Mouse (Mus musculus) liver, embryonic 11.5 days (tissue): ENCODE measurements around the gene Gpalpp1. TPM values are rescaled to one million over a fixed set of nuclear protein-coding genes. Genes with fewer than 3 reads are reported as not detected.

Source experiments
- ATAC-seq: fragments of 200-750 bp; cut with Nextera tagmentation; replicated peaks from 2 replicates; pipeline ENCODE4 v1.8.0; 2017; ENCODE audit warnings: moderate number of reproducible peaks, mild to moderate bottlenecking, moderate TSS enrichment, moderate library complexity; ENCODE audit not compliant: low FRiP score
- DNase-seq: peaks from one replicate; pipeline ENCODE4 v3.0.0-alpha.2; 2017; ENCODE audit warnings: low spot score
- H3K27ac ChIP-seq: fragments of 300-500 bp; sonication (generic); 2 replicates; pipeline ENCODE4 v1.5.1; 2014; ENCODE audit warnings: mild to moderate bottlenecking, low read depth, low read length, control low read depth
- H3K27me3 ChIP-seq: fragments of 300-500 bp; sonication (generic); replicated peaks from 2 replicates; pipeline ENCODE4 v1.6.1; 2014; ENCODE audit warnings: low read length, mixed read lengths; ENCODE audit not compliant: control insufficient read depth, insufficient read depth
- H3K36me3 ChIP-seq: fragments of 300-500 bp; sonication (generic); 2 replicates; pipeline ENCODE4 v1.6.1; 2014; ENCODE audit warnings: mild to moderate bottlenecking, low read length, moderate library complexity, mixed read lengths; ENCODE audit not compliant: control insufficient read depth, insufficient read depth
- H3K4me1 ChIP-seq: fragments of 300-500 bp; sonication (generic); replicated peaks from 2 replicates; pipeline ENCODE4 v1.6.1; 2014; ENCODE audit warnings: low read length, mixed read lengths; ENCODE audit not compliant: control insufficient read depth, insufficient read depth
- H3K4me2 ChIP-seq: fragments of 300-500 bp; sonication (generic); 2 replicates; pipeline ENCODE4 v1.6.1; 2014; ENCODE audit warnings: mild to moderate bottlenecking, control low read depth, moderate library complexity
- H3K4me3 ChIP-seq: fragments of 300-500 bp; sonication (generic); 2 replicates; pipeline ENCODE4 v1.5.1; 2014; ENCODE audit warnings: low read depth, low read length, control low read depth
- H3K9ac ChIP-seq: fragments of 300-500 bp; sonication (generic); 2 replicates; pipeline ENCODE4 v1.6.1; 2014; ENCODE audit warnings: low read depth, low read length, control low read depth
- H3K9me3 ChIP-seq: fragments of 300-500 bp; sonication (generic); 2 replicates; pipeline ENCODE4 v1.6.1; 2016; ENCODE audit warnings: low read length, inconsistent platforms, mixed read lengths; ENCODE audit not compliant: control insufficient read depth
- WGBS: fragments of 180-500 bp; shearing (Covaris S2); extraction: QIAGEN DNeasy Blood & Tissue Kit; methylation state at CpG from one replicate; pipeline ENCODE4 v1.1.7; 2014; 5-methylcytosine and 5-hydroxymethylcytosine counted together
- polyA plus RNA-seq: library from polyadenylated mRNA; unstranded; fragments of >200 nt; fragmentation: Nextera tagmentation; extraction: Ambion mirVana; gene quantifications from 2 replicates; pipeline ENCODE4 v1.2.1, GENCODE M21; 2014

The Gpalpp1 gene
- polyA plus RNA-seq, 1 experiment from 2014 or later, result 16.3 TPM

GRCm38 (mm10) chr14:76059441-76059840 lies 51.1 kb downstream of the Gpalpp1 start:
- no peak overlapping the region for H3K27ac ChIP-seq
- WGBS, result 80% methylated on average over 5 of the region's 5 CpGs
- ATAC-seq, result no peak

GRCm38 (mm10) chr14:76053726-76054125 lies 56.8 kb downstream of the Gpalpp1 start:
- Histone ChIP-seq H3K4me3 (no peak overlapping the region), H3K27ac (no peak overlapping the region), H3K4me1 (no peaks in the 10 kb centered on the region), H3K36me3 (no peaks in the 10 kb centered on the region), H3K9me3 (no peaks in the 10 kb centered on the region), H3K9ac (no peak overlapping the region), H3K4me2 (no peak overlapping the region), H3K27me3 (no peaks in the 10 kb centered on the region)
- ATAC-seq (no peak), DNase-seq (no peak)
- 81% methylated on average over 11 of the region's 11 CpGs for WGBS

More at GRCm38 (mm10) chr14:76059441-76059840, 51.1 kb downstream of the Gpalpp1 start:
- Histone ChIP-seq H3K36me3 (no peaks in the 10 kb centered on the region), H3K4me1 (no peaks in the 10 kb centered on the region), H3K4me3 (no peak overlapping the region), H3K9ac (no peak overlapping the region), H3K27me3 (no peaks in the 10 kb centered on the region), H3K4me2 (no peak overlapping the region), H3K9me3 (no peaks in the 10 kb centered on the region)
- DNase-seq, result no peak

- no peak overlapping the region for H3K4me2 ChIP-seq
- ATAC-seq (no peak), DNase-seq (no peak)
- H3K4me3 ChIP-seq, result no peak overlapping the region
- H3K4me1 ChIP-seq, result no peaks in the 10 kb centered on the region
- no peaks in the 10 kb centered on the region for H3K9me3 ChIP-seq
- no peaks in the 10 kb centered on the region for H3K36me3 ChIP-seq
- no peak overlapping the region for H3K9ac ChIP-seq
- no peaks in the 10 kb centered on the region for H3K27me3 ChIP-seq
- H3K27ac ChIP-seq, result no peak overlapping the region
- WGBS, result 66% methylated on average over 7 of the region's 7 CpGs
Observed at GRCm38 (mm10) chr14:76051966-76052365, 58.6 kb downstream of the Gpalpp1 start.

- H3K36me3 ChIP-seq, result no peaks in the 10 kb centered on the region
- H3K4me1 ChIP-seq, result no peaks in the 10 kb centered on the region
- H3K4me3 ChIP-seq, result no peak overlapping the region
- WGBS, result 42% methylated on average over 1 of the region's 1 CpGs
- no peak overlapping the region for H3K9ac ChIP-seq
- no peak overlapping the region for H3K4me2 ChIP-seq
- no peak overlapping the region for H3K27ac ChIP-seq
- H3K27me3 ChIP-seq, result no peaks in the 10 kb centered on the region
- no peaks in the 10 kb centered on the region for H3K9me3 ChIP-seq
- DNase-seq (no peak), ATAC-seq (no peak)
Observed at GRCm38 (mm10) chr14:76045767-76046166, 64.8 kb downstream of the Gpalpp1 start.

GRCm38 (mm10) chr14:76044164-76044557 lies 66.4 kb downstream of the Gpalpp1 start:
- no peak for DNase-seq
- no peak overlapping the region for H3K9ac ChIP-seq
- no peak overlapping the region for H3K4me2 ChIP-seq
- no peaks in the 10 kb centered on the region for H3K4me1 ChIP-seq
- H3K27ac ChIP-seq, result no peak overlapping the region
- H3K27me3 ChIP-seq, result no peaks in the 10 kb centered on the region
- ATAC-seq, result no peak
- 70% methylated on average over 3 of the region's 3 CpGs for WGBS
- H3K4me3 ChIP-seq, result no peak overlapping the region
- no peaks in the 10 kb centered on the region for H3K9me3 ChIP-seq
- no peaks in the 10 kb centered on the region for H3K36me3 ChIP-seq

GRCm38 (mm10) chr14:76043251-76044163 lies 67.1 kb downstream of the Gpalpp1 start:
- Histone ChIP-seq H3K4me2 (no peak overlapping the region), H3K36me3 (no peaks in the 10 kb centered on the region), H3K9me3 (no peaks in the 10 kb centered on the region), H3K27me3 (no peaks in the 10 kb centered on the region), H3K4me3 (no peak overlapping the region), H3K27ac (no peak overlapping the region), H3K4me1 (no peaks in the 10 kb centered on the region), H3K9ac (no peak overlapping the region)
- DNase-seq (no peak), ATAC-seq (no peak)
- WGBS, result 80% methylated on average over 14 of the region's 14 CpGs

Other genes starting within 250 kb of the Gpalpp1 start
- gene Kctd4, start 155.8 kb downstream of the Gpalpp1 start, polyA plus RNA-seq, result 0.41 and 0.42 TPM in 2 replicates
- 56.9 and 59.6 TPM in 2 replicates for gene Gtf2f2, start 99.9 kb downstream of the Gpalpp1 start, polyA plus RNA-seq
- gene Nufip1, start 131 bp upstream of the Gpalpp1 start, polyA plus RNA-seq, result 17.3 and 18.5 TPM in 2 replicates